Mouse (Mus musculus) embryonic facial prominence, embryonic 10.5 days (tissue): ENCODE measurements around the gene Zfp46. TPM values are rescaled to one million over a fixed set of nuclear protein-coding genes. Genes with fewer than 3 reads are reported as not detected.

Experiments used
- DNase-seq: peaks from one replicate; pipeline ENCODE4 v3.0.0-alpha.2; 2017; ENCODE audit warnings: low spot score
- H3K27ac ChIP-seq: fragments of 300-500 bp; sonication (generic); replicated peaks from 2 replicates; pipeline ENCODE4 v1.5.1; 2016; ENCODE audit warnings: mild to moderate bottlenecking
- H3K27me3 ChIP-seq: fragments of 300-500 bp; sonication (generic); replicated peaks from 2 replicates; pipeline ENCODE4 v1.6.1; 2016; ENCODE audit warnings: low read depth, mild to moderate bottlenecking; ENCODE audit not compliant: poor library complexity, severe bottlenecking
- H3K36me3 ChIP-seq: fragments of 300-500 bp; sonication (generic); replicated peaks from 2 replicates; pipeline ENCODE4 v1.6.1; 2016; ENCODE audit warnings: mild to moderate bottlenecking, moderate library complexity
- H3K4me1 ChIP-seq: fragments of 300-500 bp; sonication (generic); 2 replicates; pipeline ENCODE4 v1.6.1; 2016
- H3K4me3 ChIP-seq: fragments of 300-500 bp; sonication (generic); 2 replicates; pipeline ENCODE4 v1.5.1; 2016; ENCODE audit warnings: mild to moderate bottlenecking, moderate library complexity
- H3K9me3 ChIP-seq: fragments of 300-500 bp; sonication (generic); 2 replicates; pipeline ENCODE4 v1.6.1; 2016; ENCODE audit warnings: mild to moderate bottlenecking
- WGBS: fragments of 180-500 bp; shearing (Covaris S2); methylation state at CpG from one replicate; pipeline ENCODE4 v1.1.7; 2016; 5-methylcytosine and 5-hydroxymethylcytosine counted together
- polyA plus RNA-seq: library from polyadenylated mRNA; unstranded; fragments of >200 nt; fragmentation: Nextera tagmentation; extraction: Ambion mirVana; gene quantifications from 2 replicates; pipeline ENCODE4 v1.2.1, GENCODE M21; 2016

The Zfp46 gene
- polyA plus RNA-seq, 1 experiment from 2014 or later: 26.2 TPM

- Histone ChIP-seq H3K9me3 (no peaks in the 10 kb centered on the region), H3K27ac (no peak overlapping the region), H3K4me3 (no peak overlapping the region), H3K4me1 (no peaks in the 10 kb centered on the region), H3K36me3 (peaks cover 97% of the 10 kb centered on the region), H3K27me3 (no peaks in the 10 kb centered on the region)
- DNase-seq: no peak
These were observed 43.6 kb downstream of the Zfp46 start for GRCm38 (mm10) chr4:136328115-136328514.

- no peak overlapping the region for H3K4me3 ChIP-seq
- H3K27me3 ChIP-seq: no peaks in the 10 kb centered on the region
- no peak for DNase-seq
- H3K27ac ChIP-seq: no peak overlapping the region
- WGBS: 94% methylated on average over 3 of the region's 3 CpGs
- no peaks in the 10 kb centered on the region for H3K4me1 ChIP-seq
- no peaks in the 10 kb centered on the region for H3K9me3 ChIP-seq
- peaks cover 96% of the 10 kb centered on the region for H3K36me3 ChIP-seq
These were observed 47.2 kb downstream of the Zfp46 start for GRCm38 (mm10) chr4:136331709-136332108.

GRCm38 (mm10) chr4:136333191-136333590, 48.7 kb downstream of the Zfp46 start:
- 87% methylated on average over 3 of the region's 3 CpGs for WGBS
- H3K9me3 ChIP-seq: no peaks in the 10 kb centered on the region
- no peak overlapping the region for H3K4me3 ChIP-seq
- DNase-seq: no peak
- no peaks in the 10 kb centered on the region for H3K4me1 ChIP-seq
- peaks cover 96% of the 10 kb centered on the region for H3K36me3 ChIP-seq
- no peak overlapping the region for H3K27ac ChIP-seq
- no peaks in the 10 kb centered on the region for H3K27me3 ChIP-seq

GRCm38 (mm10) chr4:136335065-136335464, 50.6 kb downstream of the Zfp46 start:
- H3K4me3 ChIP-seq: no peak overlapping the region
- DNase-seq: no peak
- 90% methylated on average over 2 of the region's 2 CpGs for WGBS
- H3K4me1 ChIP-seq: no peaks in the 10 kb centered on the region
- no peak overlapping the region for H3K27ac ChIP-seq
- no peaks in the 10 kb centered on the region for H3K27me3 ChIP-seq
- H3K36me3 ChIP-seq: peaks cover 97% of the 10 kb centered on the region
- H3K9me3 ChIP-seq: no peaks in the 10 kb centered on the region

GRCm38 (mm10) chr4:136337129-136337528, 52.6 kb downstream of the Zfp46 start:
- Histone ChIP-seq H3K36me3 (peaks cover 90% of the 10 kb centered on the region), H3K27me3 (no peaks in the 10 kb centered on the region), H3K4me3 (no peak overlapping the region), H3K27ac (no peak overlapping the region), H3K4me1 (no peaks in the 10 kb centered on the region), H3K9me3 (no peaks in the 10 kb centered on the region)
- no peak for DNase-seq
- WGBS: 80% methylated on average over 4 of the region's 4 CpGs

Other genes starting within 250 kb of the Zfp46 start
- gene Rpl11, start 231.3 kb upstream of the Zfp46 start, polyA plus RNA-seq: 516 and 527 TPM in 2 replicates
- 593 and 611 TPM in 2 replicates for gene Id3, start 141.2 kb upstream of the Zfp46 start, polyA plus RNA-seq
- gene E2f2, start 112.3 kb upstream of the Zfp46 start, polyA plus RNA-seq: 6.2 TPM in 2 replicates
- gene Asap3, start 78.3 kb upstream of the Zfp46 start, polyA plus RNA-seq: 4.2 and 5.3 TPM in 2 replicates
- gene Tcea3, start 37.0 kb upstream of the Zfp46 start, polyA plus RNA-seq: 0.83 and 0.97 TPM in 2 replicates
- gene Hnrnpr, start 26.3 kb downstream of the Zfp46 start, polyA plus RNA-seq: 227 and 246 TPM in 2 replicates
- gene Htr1d, start 138.8 kb downstream of the Zfp46 start, polyA plus RNA-seq: 0.16 TPM in 2 replicates
- 0.14 TPM in 1 of 2 replicates, not detected in the other for gene 6030445D17Rik, start 177.6 kb downstream of the Zfp46 start, polyA plus RNA-seq
- gene Luzp1, start 185.1 kb downstream of the Zfp46 start, polyA plus RNA-seq: 150 and 158 TPM in 2 replicates